Mouse (Mus musculus): Measurements from ENCODE around the gene Tmem239.

DNA sequence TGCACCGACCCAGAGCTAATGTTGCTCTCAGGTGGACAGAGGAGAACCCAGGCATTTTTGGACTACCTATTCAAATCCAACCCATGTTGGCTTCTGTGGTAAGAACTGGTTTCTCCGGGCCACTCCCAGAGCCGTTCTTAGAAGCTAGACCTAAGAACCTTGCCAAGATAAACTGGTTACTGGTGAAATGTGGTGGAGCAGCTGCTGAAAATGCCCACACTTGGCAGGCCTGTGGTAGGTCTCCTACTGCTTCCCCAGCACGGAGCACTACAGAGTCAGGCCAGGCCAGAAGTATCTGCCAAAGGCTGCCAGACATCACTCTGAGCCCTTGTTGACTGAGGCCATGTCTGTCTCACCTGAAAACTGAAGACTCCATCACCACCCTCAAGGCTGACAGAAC lies 31.3 kb upstream of the Tmem239 start:
- TF ChIP-seq TAL1 (IDR thresholded peaks at IDR 0.05; ENCODE audit: low read length) (no peak), GATA1 (IDR thresholded peaks at IDR 0.05; ENCODE audit: low read length) (no peak)

Measured in erythroblast, embryonic 14.5 days (primary cell).